Mouse (Mus musculus) lung, postnatal 36 days (tissue): ENCODE measurements around the gene Rchy1.
"Not testable (repeated sequence)": the region's sequence is repeated elsewhere in the genome, so short reads cannot be mapped to it uniquely, and the experiment has no call there.

Experiments
- DNase-seq: peaks from one replicate; pipeline ENCODE4 v3.0.0; 2022; ENCODE audit warnings: mixed read lengths

Rchy1 gene

GRCm38 (mm10) chr5:91959986-91960385, 2.9 kb downstream of the Rchy1 start:
- no peak for DNase-seq

GRCm38 (mm10) chr5:91959096-91959495, 3.8 kb downstream of the Rchy1 start:
- no peak for DNase-seq

DNA sequence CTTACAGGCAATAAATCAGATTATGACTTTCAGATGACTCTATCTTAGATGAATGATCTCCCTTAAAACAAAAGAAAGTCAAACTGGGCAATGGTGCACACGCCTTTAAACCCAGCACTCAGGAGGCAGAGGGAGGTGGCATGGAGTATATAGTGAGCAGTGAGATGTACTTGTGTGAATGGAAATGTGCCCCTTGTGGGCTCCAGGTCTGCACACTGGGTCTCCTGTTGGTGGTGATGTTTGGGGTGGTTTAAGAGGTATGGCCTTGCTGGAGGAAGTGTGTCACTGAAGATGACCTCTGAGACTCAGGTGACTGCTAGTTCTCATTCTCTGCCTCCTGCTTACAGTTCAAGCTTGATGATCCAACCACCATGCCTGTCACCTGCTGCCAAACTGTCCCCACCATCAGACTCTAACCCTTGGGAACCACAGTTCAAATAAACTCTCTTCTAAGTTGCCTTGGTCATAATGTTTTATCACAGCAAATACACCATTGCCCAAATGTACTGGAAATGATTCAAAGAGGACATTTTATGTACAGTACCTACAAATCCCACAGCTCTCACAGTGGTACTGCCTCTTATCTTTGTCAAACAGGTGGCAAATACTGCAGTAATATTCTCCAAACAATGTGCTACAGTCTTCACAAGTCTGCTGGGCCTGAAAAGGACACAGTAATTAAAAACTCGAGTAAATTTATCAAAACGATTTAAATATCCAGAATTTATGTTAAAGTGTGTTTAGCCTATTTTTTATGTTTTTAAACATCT, 5.7 kb downstream of the Rchy1 start:
- no peak for DNase-seq

GRCm38 (mm10) chr5:91951404-91951803, 11.5 kb downstream of the Rchy1 start:
- DNase-seq = peak; percentile 31

DNA sequence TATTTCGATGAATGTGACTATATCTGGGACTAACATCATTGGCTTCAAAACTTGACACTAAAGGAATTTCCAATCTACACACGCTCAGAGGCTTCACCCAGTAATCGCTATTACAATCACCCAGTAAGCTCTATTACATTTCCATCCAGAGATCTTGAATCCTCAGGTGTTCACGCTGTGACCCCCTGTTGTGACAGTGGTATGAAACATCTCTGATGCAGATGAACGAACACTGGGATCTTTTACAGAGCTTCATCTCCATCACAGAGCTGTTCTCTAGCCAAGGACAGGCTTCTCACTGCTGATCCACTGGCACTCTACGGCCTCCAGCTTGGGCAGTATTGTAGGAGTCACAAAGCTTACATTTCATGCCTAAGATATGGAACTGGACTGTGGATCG, 13.4 kb downstream of the Rchy1 start:
- DNase-seq = no peak

DNA sequence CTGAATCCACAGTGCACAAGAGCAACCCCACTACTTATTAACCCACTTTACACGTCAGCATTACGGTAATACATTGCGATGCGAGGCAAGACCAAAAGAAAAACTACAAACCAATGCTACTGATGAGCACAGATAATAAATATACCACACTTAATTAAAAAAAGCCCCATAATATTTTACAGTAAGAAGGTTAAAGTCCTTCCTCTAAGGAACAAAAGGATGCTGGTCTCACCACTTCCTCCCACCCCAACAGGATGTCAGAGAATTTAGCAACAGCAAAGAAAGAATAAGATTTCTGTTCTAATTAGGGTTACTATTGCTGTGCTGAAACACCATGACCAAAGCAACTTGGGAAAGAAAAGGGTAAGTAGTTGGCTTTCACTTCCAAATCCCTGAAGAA, 15.9 kb downstream of the Rchy1 start:
- DNase-seq = no peak

DNA sequence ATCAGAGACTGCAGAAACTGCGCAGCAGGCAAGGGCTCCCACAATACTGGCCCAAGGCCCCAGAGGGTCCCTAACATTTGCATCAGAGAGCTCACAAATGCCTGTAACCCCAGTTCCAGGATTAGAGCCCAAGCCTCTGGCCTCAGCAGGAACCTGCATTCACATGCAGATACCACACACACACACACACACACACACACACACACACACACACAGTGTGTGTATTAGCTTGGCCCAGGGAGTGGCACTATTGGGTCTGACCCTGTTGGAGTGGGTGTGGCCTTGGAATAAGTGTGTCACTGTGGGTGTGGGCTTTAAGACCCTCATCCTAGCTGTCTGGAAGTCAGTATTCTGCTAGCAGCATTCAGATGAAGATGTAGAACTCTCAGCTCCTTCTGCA, 17.3 kb downstream of the Rchy1 start:
- DNase-seq = not testable (repeated sequence)

DNA sequence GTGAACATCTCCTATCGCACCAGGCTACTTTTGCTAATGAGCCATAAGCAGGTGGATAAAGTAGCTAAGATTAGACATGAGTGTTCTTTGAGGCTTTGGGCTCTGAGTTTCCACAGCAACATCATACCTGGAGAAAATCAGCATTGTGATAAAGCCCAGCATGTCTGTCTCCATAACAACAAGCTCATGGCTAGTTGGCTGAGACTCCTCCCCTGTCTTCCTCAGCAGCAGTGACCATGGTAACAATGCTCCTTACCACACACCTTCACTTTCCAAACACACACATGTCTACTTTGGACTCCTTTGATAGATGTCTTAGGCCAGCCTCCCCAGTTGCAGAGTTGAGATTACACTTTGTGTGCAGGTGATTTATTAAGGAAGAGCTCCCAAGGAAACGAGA, 49.6 kb downstream of the Rchy1 start:
- no peak for DNase-seq

- DNase-seq = no peak
These were observed 51.3 kb downstream of the Rchy1 start for GRCm38 (mm10) chr5:91911384-91912106.

- DNase-seq = no peak
These were observed 52.3 kb downstream of the Rchy1 start for GRCm38 (mm10) chr5:91910616-91911015.

DNA sequence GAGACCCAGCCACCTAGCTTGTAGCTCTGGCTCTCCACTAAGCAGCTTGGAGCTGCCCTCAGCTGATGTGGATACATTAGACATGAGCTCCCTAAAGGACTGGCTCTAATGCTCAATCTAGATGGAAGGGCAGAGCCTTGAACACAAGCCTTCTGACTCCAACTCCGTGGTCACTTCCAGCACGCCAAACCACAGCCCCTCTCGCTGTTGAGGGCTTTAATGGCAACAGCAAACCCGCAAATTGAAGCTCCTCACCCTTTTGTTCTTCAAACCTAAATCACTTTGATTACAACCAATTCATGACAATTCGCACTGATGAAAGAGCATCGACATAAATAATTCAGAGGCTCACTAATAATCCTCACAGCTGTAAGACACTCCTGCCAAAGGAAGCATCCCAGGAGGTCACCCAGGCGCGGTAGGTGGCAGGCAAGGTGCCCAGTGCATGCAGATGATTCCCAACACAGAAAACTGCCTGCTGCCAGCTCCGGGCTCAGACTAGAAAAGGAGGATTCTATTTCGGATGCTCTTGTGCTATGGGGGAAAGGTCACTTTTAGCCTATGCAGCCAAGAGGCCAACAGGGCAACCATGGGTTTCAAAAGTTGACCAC, 53.8 kb downstream of the Rchy1 start:
- no peak for DNase-seq
